Mouse (Mus musculus) hindbrain, embryonic 16.5 days (tissue): ENCODE measurements at regions not wholly inside any gene's neighbourhood (a gene's known extent, or its start where the extent isn't known, plus 50 kb on each side); places are given as distances from the start of the nearest gene placed in this dataset.

Experiments used
- ATAC-seq: fragments of 200-750 bp; cut with Nextera tagmentation; 2 replicates; pipeline ENCODE4 v1.8.0; 2017; ENCODE audit warnings: moderate TSS enrichment, moderate library complexity
- H3K27ac ChIP-seq: fragments of 300-500 bp; sonication (generic); 2 replicates; pipeline ENCODE4 v1.5.1; 2014; ENCODE audit warnings: low read depth, mild to moderate bottlenecking, control low read depth, low read length, moderate library complexity
- H3K27me3 ChIP-seq: fragments of 300-500 bp; sonication (generic); replicated peaks from 2 replicates; pipeline ENCODE4 v1.6.1; 2014; ENCODE audit warnings: low read length; ENCODE audit not compliant: control insufficient read depth, insufficient read depth
- H3K36me3 ChIP-seq: fragments of 300-500 bp; sonication (generic); 2 replicates; pipeline ENCODE4 v1.6.1; 2014; ENCODE audit warnings: mild to moderate bottlenecking, low read length, moderate library complexity, mixed read lengths; ENCODE audit not compliant: control insufficient read depth, insufficient read depth
- H3K4me1 ChIP-seq: fragments of 300-500 bp; sonication (generic); 2 replicates; pipeline ENCODE4 v1.6.1; 2014; ENCODE audit warnings: low read depth, low read length; ENCODE audit not compliant: control insufficient read depth, insufficient read depth
- H3K4me2 ChIP-seq: fragments of 300-500 bp; sonication (generic); 2 replicates; pipeline ENCODE4 v1.6.1; 2014; ENCODE audit warnings: mild to moderate bottlenecking, low read length, control low read depth, moderate library complexity
- H3K4me3 ChIP-seq: fragments of 300-500 bp; sonication (generic); 2 replicates; pipeline ENCODE4 v1.5.1; 2014; ENCODE audit warnings: mild to moderate bottlenecking, low read length, control low read depth, moderate library complexity
- H3K9ac ChIP-seq: fragments of 300-500 bp; sonication (generic); 2 replicates; pipeline ENCODE4 v1.6.1; 2014; ENCODE audit warnings: low read depth, mild to moderate bottlenecking, control low read depth, low read length, moderate library complexity
- H3K9me3 ChIP-seq: fragments of 300-500 bp; sonication (generic); 2 replicates; pipeline ENCODE4 v1.6.1; 2014; ENCODE audit warnings: mild to moderate bottlenecking, low read length, moderate library complexity; ENCODE audit not compliant: control insufficient read depth
- WGBS: fragments of 180-500 bp; shearing (Covaris S2); extraction: QIAGEN DNeasy Blood & Tissue Kit; methylation state at CpG from one replicate; pipeline ENCODE4 v1.1.7; 2014; 5-methylcytosine and 5-hydroxymethylcytosine counted together

- Histone ChIP-seq H3K36me3 (no peaks in the 10 kb centered on the region), H3K27ac (no peak overlapping the region; the same call in 1 of the 2 replicates), H3K4me1 (peaks cover 16% of the 10 kb centered on the region), H3K4me2 (peak overlapping the region; percentile 6), H3K4me3 (no peak overlapping the region), H3K9me3 (no peaks in the 10 kb centered on the region), H3K9ac (no peak overlapping the region), H3K27me3 (0 out of 2 replicates have a peak, but pooled peaks cover 2% of the 10 kb centered on the region)
- ATAC-seq, result peak; percentile 92
- 33% methylated on average over 6 of the region's 6 CpGs for WGBS
Observed at GRCm38 (mm10) chr19:27581362-27582110, 151.9 kb upstream of the Pum3 start.

- Histone ChIP-seq H3K4me2 (no peak overlapping the region), H3K9ac (no peak overlapping the region), H3K9me3 (no peaks in the 10 kb centered on the region), H3K27me3 (0 out of 2 replicates have a peak, but pooled peaks cover 2% of the 10 kb centered on the region), H3K4me1 (peaks cover 9% of the 10 kb centered on the region), H3K36me3 (no peaks in the 10 kb centered on the region), H3K4me3 (no peak overlapping the region), H3K27ac (no peak overlapping the region)
- no peak for ATAC-seq
Observed at GRCm38 (mm10) chr19:27576478-27576877, 146.9 kb upstream of the Pum3 start.

GRCm38 (mm10) chr19:27566929-27567328 lies 137.3 kb upstream of the Pum3 start:
- Histone ChIP-seq H3K4me1 (no peaks in the 10 kb centered on the region), H3K4me3 (no peak overlapping the region), H3K27ac (no peak overlapping the region), H3K9me3 (no peaks in the 10 kb centered on the region), H3K4me2 (no peak overlapping the region), H3K27me3 (no peaks in the 10 kb centered on the region), H3K36me3 (no peaks in the 10 kb centered on the region), H3K9ac (no peak overlapping the region)
- no peak for ATAC-seq
- WGBS, result 80% methylated on average over 8 of the region's 8 CpGs

GRCm38 (mm10) chr19:27566060-27566459 lies 136.4 kb upstream of the Pum3 start:
- Histone ChIP-seq H3K4me2 (no peak overlapping the region), H3K4me1 (no peaks in the 10 kb centered on the region), H3K9ac (no peak overlapping the region), H3K4me3 (no peak overlapping the region), H3K9me3 (no peaks in the 10 kb centered on the region), H3K27ac (no peak overlapping the region), H3K36me3 (no peaks in the 10 kb centered on the region), H3K27me3 (no peaks in the 10 kb centered on the region)
- WGBS, result 71% methylated on average over 3 of the region's 3 CpGs
- ATAC-seq, result no peak

GRCm38 (mm10) chr19:27564086-27564485 lies 134.5 kb upstream of the Pum3 start:
- no peaks in the 10 kb centered on the region for H3K27me3 ChIP-seq
- H3K4me2 ChIP-seq, result no peak overlapping the region
- no peaks in the 10 kb centered on the region for H3K9me3 ChIP-seq
- no peaks in the 10 kb centered on the region for H3K4me1 ChIP-seq
- no peak overlapping the region for H3K9ac ChIP-seq
- no peaks in the 10 kb centered on the region for H3K36me3 ChIP-seq
- 79% methylated on average over 5 of the region's 5 CpGs for WGBS
- no peak for ATAC-seq
- no peak overlapping the region for H3K4me3 ChIP-seq
- H3K27ac ChIP-seq, result no peak overlapping the region

- H3K27ac ChIP-seq, result no peak overlapping the region
- H3K4me2 ChIP-seq, result no peak overlapping the region
- WGBS, result 47% methylated on average over 9 of the region's 9 CpGs
- no peak overlapping the region for H3K9ac ChIP-seq
- no peak for ATAC-seq
- no peaks in the 10 kb centered on the region for H3K9me3 ChIP-seq
- H3K4me3 ChIP-seq, result no peak overlapping the region
- no peaks in the 10 kb centered on the region for H3K4me1 ChIP-seq
- H3K27me3 ChIP-seq, result no peaks in the 10 kb centered on the region
- no peaks in the 10 kb centered on the region for H3K36me3 ChIP-seq
Observed at GRCm38 (mm10) chr19:27563592-27563991, 134.0 kb upstream of the Pum3 start.

- ATAC-seq, result no peak
- no peak overlapping the region for H3K4me3 ChIP-seq
- H3K4me1 ChIP-seq, result no peaks in the 10 kb centered on the region
- no peaks in the 10 kb centered on the region for H3K27me3 ChIP-seq
- no peak overlapping the region for H3K27ac ChIP-seq
- 82% methylated on average over 3 of the region's 3 CpGs for WGBS
- H3K9ac ChIP-seq, result no peak overlapping the region
- H3K4me2 ChIP-seq, result no peak overlapping the region
- no peaks in the 10 kb centered on the region for H3K36me3 ChIP-seq
- no peaks in the 10 kb centered on the region for H3K9me3 ChIP-seq
Observed at GRCm38 (mm10) chr19:27558199-27558598, 128.6 kb upstream of the Pum3 start.

GRCm38 (mm10) chr19:27556697-27557096 lies 127.1 kb upstream of the Pum3 start:
- ATAC-seq, result no peak
- 89% methylated on average over 4 of the region's 4 CpGs for WGBS
- no peak overlapping the region for H3K4me2 ChIP-seq

GRCm38 (mm10) chr19:27554841-27555240 lies 125.2 kb upstream of the Pum3 start:
- H3K9me3 ChIP-seq, result no peaks in the 10 kb centered on the region
- no peaks in the 10 kb centered on the region for H3K27me3 ChIP-seq
- H3K4me2 ChIP-seq, result no peak overlapping the region
- no peak overlapping the region for H3K27ac ChIP-seq
- over 99% methylated on average over 4 of the region's 4 CpGs for WGBS
- H3K4me3 ChIP-seq, result no peak overlapping the region
- H3K9ac ChIP-seq, result no peak overlapping the region
- no peaks in the 10 kb centered on the region for H3K4me1 ChIP-seq
- H3K36me3 ChIP-seq, result no peaks in the 10 kb centered on the region
- ATAC-seq, result no peak

More at GRCm38 (mm10) chr19:27556697-27557096, 127.1 kb upstream of the Pum3 start:
- no peak overlapping the region for H3K9ac ChIP-seq
- H3K27me3 ChIP-seq, result no peaks in the 10 kb centered on the region
- no peaks in the 10 kb centered on the region for H3K9me3 ChIP-seq
- H3K27ac ChIP-seq, result no peak overlapping the region
- no peak overlapping the region for H3K4me3 ChIP-seq
- no peaks in the 10 kb centered on the region for H3K4me1 ChIP-seq
- no peaks in the 10 kb centered on the region for H3K36me3 ChIP-seq
